Mouse (Mus musculus) left cerebral cortex, adult 18-20 months (tissue): Measurements from ENCODE around the gene 2310079G19Rik. TPM values are rescaled to one million over a fixed set of nuclear protein-coding genes. Genes with fewer than 3 reads are reported as not detected.

Experiments used
- total RNA-seq, 2 experiments: library from RNA; stranded (reverse); gene quantifications; 2 replicates each; pipeline ENCODE4 v1.2.3; 2021

The 2310079G19Rik gene
- total RNA-seq, 2 experiments from 2014 or later: not detected

Other genes with a start within 250 kb of the 2310079G19Rik start
- not detected for gene Cldn17, start 120.7 kb downstream of the 2310079G19Rik start, total RNA-seq
- gene Cldn8, start 64.5 kb downstream of the 2310079G19Rik start, total RNA-seq: not detected
- not detected for gene Krtap24-1, start 15.4 kb downstream of the 2310079G19Rik start, total RNA-seq
- gene Krtap26-1, start 20.1 kb upstream of the 2310079G19Rik start, total RNA-seq: not detected
- not detected for gene Krtap27-1, start 44.0 kb upstream of the 2310079G19Rik start, total RNA-seq
- gene 2310061N02Rik, start 80.3 kb upstream of the 2310079G19Rik start, total RNA-seq: not detected
- not detected for gene Krtap13-1, start 101.2 kb upstream of the 2310079G19Rik start, total RNA-seq
- not detected for gene Krtap13, start 124.0 kb upstream of the 2310079G19Rik start, total RNA-seq
- gene 2310034C09Rik, start 131.2 kb upstream of the 2310079G19Rik start, total RNA-seq: not detected
- not detected for gene 2310057N15Rik, start 146.5 kb upstream of the 2310079G19Rik start, total RNA-seq
- gene Gm5965, start 150.2 kb upstream of the 2310079G19Rik start, total RNA-seq: not detected
- not detected for gene Gm20741, start 184.6 kb upstream of the 2310079G19Rik start, total RNA-seq
- not detected for gene Krtap15, start 192.5 kb upstream of the 2310079G19Rik start, total RNA-seq
- gene Krtap14, start 198.5 kb upstream of the 2310079G19Rik start, total RNA-seq: not detected
- gene Krtap19-1, start 241.7 kb upstream of the 2310079G19Rik start, total RNA-seq: not detected
- gene Krtap19-2, start 246.6 kb upstream of the 2310079G19Rik start, total RNA-seq: not detected